Mouse (Mus musculus): ENCODE data around the gene Mtm1.

DNA sequence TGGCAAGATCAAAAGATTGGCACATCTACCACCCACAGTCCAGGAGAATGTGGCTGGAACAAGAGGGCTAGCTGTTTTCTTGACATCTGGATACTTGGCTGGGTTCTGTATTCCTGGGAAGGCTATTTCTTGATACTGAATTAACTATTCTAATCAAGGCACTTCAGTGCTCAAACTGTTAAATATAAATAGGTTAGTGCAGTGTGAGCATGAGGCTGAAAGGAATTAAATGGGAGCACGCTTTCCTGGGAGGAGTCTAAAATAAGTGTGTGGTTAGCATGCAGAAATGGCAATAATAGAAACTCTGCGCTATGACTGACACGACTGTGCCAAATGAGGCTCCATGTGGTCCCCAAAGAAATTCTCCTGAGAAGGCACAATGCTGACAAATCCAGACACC lies 29.0 kb upstream of the Mtm1 start:
- TF ChIP-seq CTCF (IDR thresholded peaks at IDR 0.05; ENCODE audit: extremely low read depth, insufficient read depth, insufficient read length, insufficient replicate concordance) = no peak
- TF ChIP-seq POLR2A (IDR thresholded peaks at IDR 0.05; ENCODE audit: low read depth, low read length) = no peak

Measured in spleen, adult 2 months (tissue).